Mouse (Mus musculus) ES-E14 (cell line): Measurements from ENCODE around the gene Elovl5. TPM values are rescaled to one million over a fixed set of nuclear protein-coding genes. Genes with fewer than 3 reads are reported as not detected.

Experiments used
- DNase-seq: peaks from one replicate; pipeline ENCODE4 v3.0.0-alpha.2; 2013; ENCODE audit warnings: low read depth, low spot score
- H3K27ac ChIP-seq: 2 replicates; pipeline ENCODE4 v1.5.1; 2012; ENCODE audit warnings: low read depth, mild to moderate bottlenecking, low read length, moderate library complexity, mixed read lengths; ENCODE audit not compliant: poor library complexity, insufficient read depth, severe bottlenecking
- H3K36me3 ChIP-seq: 2 replicates; pipeline ENCODE4 v1.6.1; 2012; ENCODE audit warnings: mild to moderate bottlenecking, low read length, moderate library complexity, mixed read lengths; ENCODE audit not compliant: control insufficient read depth, poor library complexity, insufficient read depth, severe bottlenecking
- H3K4me1 ChIP-seq, 2 experiments: fragments of 150-350 bp in 1 of 2; sonication (generic) in 1 of 2; 2 replicates each; pipeline ENCODE4 v1.6.1; 2012; ENCODE audit warnings: low read length in 2 of 2, mild to moderate bottlenecking in 1 of 2, mixed read lengths in 1 of 2; ENCODE audit not compliant: control insufficient read depth in 2 of 2, insufficient read depth in 2 of 2, poor library complexity in 1 of 2
- H3K4me3 ChIP-seq, 2 experiments: fragments of 150-350 bp in 1 of 2; sonication (generic) in 1 of 2; 2 replicates each; pipeline ENCODE4 v1.5.1; 2012; ENCODE audit warnings: low read length in 2 of 2, low read depth in 1 of 2, mild to moderate bottlenecking in 1 of 2, mixed read lengths in 1 of 2; ENCODE audit not compliant: insufficient read depth in 1 of 2, poor library complexity in 1 of 2, severe bottlenecking in 1 of 2
- H3K9ac ChIP-seq: 2 replicates; pipeline ENCODE4 v1.6.1; 2012; ENCODE audit warnings: low read depth, mild to moderate bottlenecking, low read length, mixed read lengths; ENCODE audit not compliant: poor library complexity, insufficient read depth, severe bottlenecking
- H3K9me3 ChIP-seq: fragments of 150-350 bp; sonication (generic); 2 replicates; pipeline ENCODE4 v1.6.1; 2012; ENCODE audit warnings: low read depth, mild to moderate bottlenecking, low read length; ENCODE audit not compliant: control insufficient read depth, insufficient read depth
- CHD2 ChIP-seq: IDR thresholded peaks from 2 replicates; pipeline ENCODE4 v1.6.1; 2014; ENCODE audit warnings: mild to moderate bottlenecking, low read depth, low read length, inconsistent platforms
- HCFC1 ChIP-seq: IDR thresholded peaks from 2 replicates; pipeline ENCODE4 v1.6.1; 2012; ENCODE audit warnings: low read length, inconsistent platforms, borderline replicate concordance; ENCODE audit not compliant: insufficient read depth
- MAFK ChIP-seq: IDR thresholded peaks from 2 replicates; pipeline ENCODE4 v1.6.1; 2014; ENCODE audit warnings: mild to moderate bottlenecking, low read depth, low read length, inconsistent platforms; ENCODE audit not compliant: insufficient read depth
- ZC3H11A ChIP-seq: IDR thresholded peaks from 2 replicates; pipeline ENCODE4 v1.6.1; 2012; ENCODE audit warnings: low read depth, mild to moderate bottlenecking, inconsistent platforms, low read length, borderline replicate concordance
- ZNF384 ChIP-seq: IDR thresholded peaks from 2 replicates; pipeline ENCODE4 v1.6.1; 2012; ENCODE audit warnings: low read depth, low read length, inconsistent platforms
- in situ Hi-C, 2 experiments: fragments of 600-800 bp; cut with MboI; formaldehyde crosslinking; loops; one replicate each; pipeline ENCODE4 v1.15.1; 2025; ENCODE audit warnings: low sequenced_read_pairs in 2 of 2, inconsistent platforms in 1 of 2; ENCODE audit not compliant: unreplicated experiment in 2 of 2
- total RNA-seq: library from RNA; depleted of rRNA; stranded (reverse); fragments of 300-350 nt; gene quantifications from 2 replicates; pipeline ENCODE4 v1.2.3, GENCODE M21; 2012

The Elovl5 gene
- total RNA-seq, 1 experiment = 118 TPM

GRCm38 (mm10) chr9:77929296-77929695 lies 12.1 kb downstream of the Elovl5 start:
- in situ Hi-C loops = no loop called here
- Histone ChIP-seq H3K9ac (no peak overlapping the region), H3K27ac (no peak overlapping the region), H3K4me1 (peaks cover 0 to 9% of the 10 kb centered on the region in 2 experiments; a peak in 2 of 4 replicates), H3K36me3 (no peaks in the 10 kb centered on the region), H3K9me3 (no peaks in the 10 kb centered on the region), H3K4me3 (no peak overlapping the region)
- no peak for DNase-seq
- TF ChIP-seq CHD2 (no peak), MAFK (no peak), ZC3H11A (no peak), HCFC1 (no peak), ZNF384 (no peak)

GRCm38 (mm10) chr9:77930036-77930859 lies 13.1 kb downstream of the Elovl5 start:
- TF ChIP-seq HCFC1 (no peak), ZC3H11A (no peak), CHD2 (no peak), ZNF384 (no peak), MAFK (no peak)
- no peak overlapping the region for H3K4me3 ChIP-seq
- in situ Hi-C loops = no loop called here
- no peak overlapping the region for H3K9ac ChIP-seq
- peaks cover 0 to 9% of the 10 kb centered on the region in 2 experiments; a peak in 2 of 4 replicates for H3K4me1 ChIP-seq
- H3K36me3 ChIP-seq = no peaks in the 10 kb centered on the region
- H3K27ac ChIP-seq = no peak overlapping the region
- DNase-seq = no peak
- no peaks in the 10 kb centered on the region for H3K9me3 ChIP-seq

- H3K4me1 ChIP-seq = peaks cover 0 to 9% of the 10 kb centered on the region in 2 experiments; a peak in 2 of 4 replicates
- H3K36me3 ChIP-seq = no peaks in the 10 kb centered on the region
- H3K27ac ChIP-seq = no peak overlapping the region
- H3K4me3 ChIP-seq = no peak overlapping the region
- TF ChIP-seq ZC3H11A = no peak
- no peak for TF ChIP-seq CHD2
- TF ChIP-seq HCFC1 = no peak
- TF ChIP-seq ZNF384 = no peak
- no peak for TF ChIP-seq MAFK
- no peaks in the 10 kb centered on the region for H3K9me3 ChIP-seq
- DNase-seq = no peak
- no peak overlapping the region for H3K9ac ChIP-seq
- in situ Hi-C loops = no loop called here
Observed at GRCm38 (mm10) chr9:77930860-77931184, 13.7 kb downstream of the Elovl5 start.

- in situ Hi-C loops = no loop called here
- no peak for TF ChIP-seq MAFK
- no peak for TF ChIP-seq HCFC1
- no peak for TF ChIP-seq ZNF384
- no peak for TF ChIP-seq ZC3H11A
- TF ChIP-seq CHD2 = no peak
- DNase-seq = no peak
- no peaks in the 10 kb centered on the region for H3K9me3 ChIP-seq
- H3K36me3 ChIP-seq = no peaks in the 10 kb centered on the region
- no peak overlapping the region for H3K4me3 ChIP-seq
- H3K27ac ChIP-seq = no peak overlapping the region
- peaks cover 0 to 9% of the 10 kb centered on the region in 2 experiments; a peak in 2 of 4 replicates for H3K4me1 ChIP-seq
- no peak overlapping the region for H3K9ac ChIP-seq
Observed at GRCm38 (mm10) chr9:77931740-77932139, 14.6 kb downstream of the Elovl5 start.
